Mouse (Mus musculus) spleen, embryonic (tissue): ENCODE data around the gene Eral1.
"Not testable (repeated sequence)": the region's sequence is repeated elsewhere in the genome, so short reads cannot be mapped to it uniquely, and the experiment has no call there.

Experiments
- CTCF ChIA-PET: fragments of 350-600 bp; sonication (Branson Sonifier 250); formaldehyde crosslinking; loops from one replicate; lab custom pipeline; 2022; lab: Charles Lee

The Eral1 gene

DNA sequence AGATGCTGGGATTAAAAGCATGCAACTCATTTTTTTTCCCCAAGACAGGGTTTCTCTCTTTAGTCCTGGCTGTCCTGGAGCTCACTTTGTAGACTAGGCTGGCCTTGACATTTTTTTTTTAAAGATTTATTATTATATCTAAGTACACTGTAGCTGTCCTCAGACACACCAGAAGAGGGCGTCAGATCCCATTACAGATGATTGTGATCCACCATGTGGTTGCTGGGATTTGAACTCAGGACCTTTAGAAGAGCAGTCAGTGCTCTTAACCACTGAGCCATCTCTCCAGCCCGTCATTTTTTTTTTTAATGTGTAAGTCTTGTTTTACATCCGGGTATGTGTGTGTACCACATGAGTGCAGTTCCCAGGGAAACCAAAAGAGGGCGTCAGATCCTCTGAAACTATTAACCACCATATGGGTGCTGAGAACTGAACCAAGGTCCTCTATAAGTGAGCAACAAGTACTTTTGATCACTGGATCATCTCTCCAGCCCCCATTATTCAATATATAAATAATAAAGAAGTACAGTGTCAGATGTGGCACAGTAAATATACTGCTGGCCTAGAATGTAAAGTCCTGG lies 37.8 kb downstream of the Eral1 start:
- CTCF ChIA-PET, result not testable (repeated sequence)

DNA sequence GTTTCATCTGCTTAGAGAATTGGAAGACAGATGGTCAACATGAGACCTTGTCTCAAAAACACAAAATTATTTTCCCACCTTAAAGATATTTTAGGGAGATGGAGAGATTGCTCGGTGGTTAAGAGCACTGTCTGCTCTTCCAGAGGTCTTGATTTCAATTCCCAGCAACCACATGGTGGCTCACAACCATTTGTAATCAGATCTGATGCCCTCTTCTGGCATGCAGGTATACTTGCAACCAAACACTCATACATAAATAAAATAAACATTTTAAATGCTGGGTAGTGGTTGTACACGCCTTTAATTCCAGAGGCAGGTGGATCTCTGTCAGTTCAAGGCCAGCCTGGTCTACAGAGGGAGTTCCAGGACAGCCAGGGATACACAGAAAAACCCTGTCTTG lies 39.3 kb downstream of the Eral1 start:
- CTCF ChIA-PET, result no interaction called here

DNA sequence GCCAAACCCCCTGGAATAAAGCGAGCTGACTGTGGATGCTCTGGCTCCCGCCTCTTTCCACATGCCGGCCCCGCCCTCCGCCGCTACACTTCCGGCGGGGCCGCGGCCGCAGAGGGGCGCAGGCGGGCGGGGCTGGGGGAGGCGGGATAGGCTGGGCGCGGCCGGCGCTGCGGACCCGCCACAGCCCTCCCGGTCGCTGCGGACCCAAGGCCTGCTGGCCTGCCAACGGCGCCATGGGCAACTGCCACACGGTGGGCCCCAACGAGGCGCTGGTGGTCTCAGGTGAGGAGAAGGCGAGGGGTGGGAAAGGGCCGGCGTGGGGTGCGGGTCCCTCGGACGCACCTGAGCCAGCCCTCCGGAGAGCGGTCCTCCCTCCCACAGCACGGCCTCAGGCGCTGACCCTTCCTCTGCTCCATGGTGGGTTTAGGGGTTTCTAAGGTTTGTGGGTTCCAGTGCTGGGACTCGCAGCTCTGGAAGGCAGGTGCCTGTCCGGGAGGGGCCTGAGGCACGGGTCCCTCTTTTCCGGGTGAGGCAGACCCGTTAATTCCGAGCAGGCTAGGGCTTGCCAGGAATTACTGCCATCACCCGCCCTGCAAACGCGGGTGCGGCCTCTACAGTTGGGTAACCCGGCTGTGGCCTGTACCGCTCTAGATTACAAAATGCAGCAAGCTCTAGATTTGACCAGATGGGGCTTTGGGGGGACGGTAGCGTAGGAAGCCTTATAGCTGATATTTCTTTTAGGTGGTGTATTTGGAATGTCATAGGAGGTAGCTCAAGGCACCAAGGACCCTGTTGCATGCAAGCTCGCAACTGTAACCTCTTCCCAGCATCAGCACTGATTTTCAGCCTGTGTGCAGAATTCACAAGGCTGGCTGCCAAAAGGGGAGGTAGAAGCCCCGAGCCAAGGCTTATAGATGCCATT lies 42.1 kb downstream of the Eral1 start, which contains the start of gene Flot2:
Gene Flot2 (plus strand): TSS at position 101 of the 922 bp plus-strand sequence.
- CTCF ChIA-PET, result no interaction called here

DNA sequence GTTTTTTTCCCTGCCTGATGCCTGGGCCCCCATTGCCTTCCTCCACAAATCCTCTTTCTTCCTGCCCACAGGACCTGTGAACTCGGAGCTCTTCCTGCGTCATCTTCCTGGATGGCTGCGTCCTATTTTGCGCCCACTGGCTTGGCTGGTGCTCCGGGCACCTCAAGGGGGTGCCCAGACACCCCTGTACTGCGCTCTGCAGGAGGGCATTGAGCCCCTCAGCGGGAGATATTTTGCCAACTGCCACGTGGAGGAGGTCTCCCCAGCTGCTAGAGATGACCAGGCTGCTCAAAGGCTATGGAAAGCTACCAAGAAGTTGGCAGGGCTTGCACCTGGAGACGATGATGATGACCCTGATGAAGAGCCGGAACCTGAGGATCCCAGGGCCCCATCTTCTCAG lies 43.4 kb downstream of the Eral1 start:
- CTCF ChIA-PET, result interaction anchor here (0.7 kb wide), 2 partner anchors 16 to 618 kb away, joined by 3 to 4 read pairs; no protein-coding TSS in a partner anchor

DNA sequence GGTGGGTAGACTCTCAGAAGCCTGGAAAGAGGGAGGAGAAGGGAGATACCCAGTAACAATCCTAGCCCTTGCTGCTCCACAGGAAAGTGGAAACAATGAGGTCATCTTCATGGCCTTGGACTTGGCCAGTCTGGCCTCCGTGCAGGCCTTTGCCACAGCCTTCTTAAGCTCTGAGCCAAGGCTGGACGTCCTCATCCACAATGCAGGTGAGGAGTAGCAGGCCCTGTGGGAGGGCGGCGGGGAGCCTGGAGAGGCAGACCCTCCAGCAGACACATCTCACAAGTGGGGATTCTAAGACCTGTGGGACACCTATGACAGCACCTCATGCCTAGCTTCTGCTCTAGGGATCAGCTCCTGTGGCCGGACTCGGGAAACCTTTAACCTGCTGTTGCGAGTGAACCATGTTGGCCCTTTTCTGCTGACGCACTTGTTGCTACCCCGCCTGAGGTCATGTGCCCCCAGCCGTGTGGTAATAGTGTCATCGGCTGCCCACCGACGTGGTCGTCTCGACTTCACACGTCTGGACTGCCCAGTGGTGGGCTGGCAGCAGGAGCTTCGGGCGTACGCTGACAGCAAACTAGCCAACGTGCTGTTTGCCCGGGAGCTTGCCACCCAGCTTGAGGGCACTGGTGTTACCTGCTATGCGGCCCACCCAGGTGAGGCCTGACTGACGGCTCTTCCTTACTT lies 46.1 kb downstream of the Eral1 start:
- CTCF ChIA-PET, result no interaction called here

DNA sequence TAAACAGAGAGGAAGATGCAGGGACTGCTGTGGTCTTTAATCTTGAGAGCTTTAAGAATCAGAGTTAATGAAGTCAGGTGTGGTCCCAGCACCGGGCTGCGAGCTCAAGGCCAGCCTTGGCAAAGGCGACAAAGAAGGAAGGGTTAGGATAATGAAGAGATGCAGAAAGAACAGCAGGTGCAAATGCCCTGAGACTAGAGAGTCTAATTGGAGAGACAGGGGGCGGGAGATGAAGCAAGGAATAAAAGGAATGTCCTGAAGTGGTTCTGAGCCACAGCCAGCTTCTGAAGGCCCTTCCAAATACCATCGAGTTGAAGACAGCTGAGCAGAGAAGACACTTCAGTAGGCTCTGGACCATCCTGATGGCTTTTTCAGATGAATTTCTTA lies 47.4 kb downstream of the Eral1 start:
- CTCF ChIA-PET, result no interaction called here

DNA sequence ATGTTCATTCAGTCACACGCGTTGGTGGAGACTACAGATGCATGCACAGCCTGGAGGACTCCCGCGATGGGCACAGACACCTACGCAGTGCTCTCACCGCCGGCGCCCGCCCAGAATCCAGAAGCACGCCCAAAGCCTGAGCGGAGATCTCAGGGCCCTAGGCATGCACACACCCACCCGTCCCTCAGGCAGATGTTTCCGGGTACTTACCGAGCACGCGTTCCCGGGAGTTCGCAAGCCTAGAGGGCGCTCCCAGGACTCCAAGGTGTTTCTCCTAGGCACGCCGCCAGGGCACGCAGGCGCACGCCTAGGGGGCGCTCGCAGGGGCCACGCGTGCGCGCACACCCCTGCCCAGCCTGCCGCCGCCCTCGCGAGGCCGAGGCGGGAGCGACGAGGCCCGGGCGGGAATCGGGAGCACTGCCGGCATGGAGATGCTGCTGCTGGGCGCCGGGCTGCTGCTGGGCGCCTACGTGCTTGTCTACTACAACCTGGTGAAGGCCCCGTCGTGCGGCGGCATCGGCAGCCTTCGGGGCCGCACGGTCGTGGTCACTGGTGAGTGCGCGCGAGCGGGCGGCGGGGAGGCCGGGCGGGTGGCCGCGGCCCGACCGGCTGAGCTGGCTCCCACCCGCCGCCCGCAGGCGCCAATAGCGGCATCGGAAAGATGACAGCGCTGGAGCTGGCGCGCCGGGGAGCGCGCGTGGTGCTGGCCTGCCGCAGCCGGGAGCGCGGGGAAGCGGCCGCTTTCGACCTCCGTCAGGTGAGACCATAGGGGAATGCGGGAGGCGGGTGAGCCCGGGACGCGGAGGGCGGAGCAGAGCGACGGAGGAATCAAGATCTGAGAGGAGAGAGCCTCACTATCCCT lies 48.0 kb downstream of the Eral1 start, which contains the start of gene Dhrs13:
Gene Dhrs13 (plus strand): TSS at position 334 of the 862 bp plus-strand sequence.
- CTCF ChIA-PET, result no interaction called here

DNA sequence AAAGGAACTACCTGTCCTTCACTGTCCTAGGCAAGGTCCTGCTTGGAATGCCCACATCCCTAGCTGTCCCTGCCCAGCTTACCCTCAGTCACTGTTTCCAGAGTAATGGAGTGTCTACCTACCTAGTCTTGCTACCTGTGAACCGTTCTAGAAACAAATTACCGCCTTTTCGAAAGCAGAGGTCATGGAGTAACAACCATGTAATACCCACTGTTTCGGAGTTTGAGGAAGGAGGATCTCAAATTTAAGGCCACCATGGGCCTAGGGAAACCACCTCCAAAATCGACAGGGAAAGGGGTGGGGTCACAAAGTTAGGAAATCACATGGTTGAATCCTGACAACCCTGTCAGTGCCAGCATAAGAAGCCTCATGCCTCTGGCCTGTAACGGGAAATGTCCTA lies 48.8 kb downstream of the Eral1 start:
- CTCF ChIA-PET, result no interaction called here

DNA sequence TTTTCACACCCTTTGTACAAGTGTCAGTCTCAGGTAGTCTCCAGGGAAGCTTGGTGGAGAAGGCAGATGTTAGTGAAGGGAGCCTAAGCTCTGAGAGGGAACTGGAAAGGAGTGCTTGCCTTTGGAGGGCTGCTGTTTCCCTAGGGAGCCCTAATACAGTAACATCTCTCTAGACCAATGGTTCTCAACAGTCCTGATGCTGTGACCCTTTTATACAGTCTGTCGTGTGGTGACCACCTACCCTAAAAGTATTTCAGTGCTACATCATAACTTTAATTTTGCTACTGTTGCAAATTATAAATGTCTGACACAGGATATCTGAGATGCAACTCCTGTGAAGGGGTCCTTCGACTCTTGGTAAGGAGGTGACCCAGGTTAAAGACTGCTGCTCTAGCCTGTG lies 49.6 kb downstream of the Eral1 start:
- CTCF ChIA-PET, result no interaction called here

DNA sequence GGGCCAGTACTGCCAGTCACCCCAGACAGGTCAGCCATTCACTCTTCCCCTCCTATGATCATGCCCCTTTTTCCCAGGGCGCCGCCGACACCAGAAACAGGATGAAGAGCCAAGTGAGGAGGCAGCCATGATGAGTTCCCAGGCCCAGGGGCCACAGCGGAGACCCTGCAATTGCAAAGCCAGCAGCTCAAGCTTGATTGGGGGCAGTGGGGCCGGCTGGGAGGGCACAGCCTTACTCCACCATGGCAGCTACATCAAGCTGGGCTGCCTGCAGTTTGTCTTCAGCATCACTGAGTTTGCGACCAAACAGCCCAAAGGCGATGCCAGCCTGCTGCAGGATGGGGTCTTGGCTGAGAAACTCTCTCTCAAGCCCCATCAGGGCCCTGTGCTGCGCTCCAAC lies 50.9 kb downstream of the Eral1 start:
- CTCF ChIA-PET, result no interaction called here

DNA sequence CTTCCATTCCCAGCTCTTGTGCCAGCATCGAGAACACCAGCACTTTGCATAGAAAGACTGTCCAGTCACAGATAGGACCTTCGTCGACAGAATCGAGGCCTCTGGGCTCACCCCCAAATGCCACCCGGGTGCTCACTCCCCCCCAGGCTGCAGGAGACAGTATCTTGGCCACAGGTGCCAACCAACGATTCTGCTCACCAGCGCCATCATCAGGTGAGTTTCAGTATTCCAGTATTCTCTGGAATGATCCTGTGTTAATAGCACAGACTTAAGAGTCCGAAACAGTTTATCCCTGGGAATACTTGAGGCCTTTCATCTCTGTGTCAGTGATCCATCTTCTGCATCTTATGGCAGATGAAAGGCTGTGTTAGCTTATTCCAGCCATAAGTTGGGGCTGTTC lies 56.6 kb downstream of the Eral1 start:
- CTCF ChIA-PET, result no interaction called here
